Comparison of ENCODE assay signal across 33 mouse cellular contexts in genomic region chr12:113974271-113974670, GRCm38 (mm10).
"Had no signal": no experiment of that assay in that cellular context is flagged by ENCODE, and none has a peak within 500 bp of the region (broad histone marks: within the 10 kb centered on the region; RNA-seq: fewer than 3 reads in every experiment).

No protein-coding gene starts in this region.

- H3K9me3 ChIP-seq: intestine, embryonic 15.5 days; kidney, embryonic 15.5 days had no signal

- H3K4me3 ChIP-seq: heart, embryonic 10.5 days; heart, embryonic 12.5 days; heart, embryonic 13.5 days; hindbrain, embryonic 10.5 days; hindbrain, embryonic 12.5 days; hindbrain, embryonic 13.5 days; hindbrain, embryonic 15.5 days; intestine, embryonic 15.5 days; kidney, embryonic 15.5 days; layer of hippocampus, adult 2 months; left cerebral cortex, adult 2 months had no signal

- DNase-seq: heart, postnatal 10 days; heart, postnatal 36 days; heart, postnatal 4 days; kidney, adult 11 months; kidney, adult 18-20 months; kidney, adult 2 months; kidney, adult 8-10 months; kidney, adult 9 months; kidney, postnatal 10 days; kidney, postnatal 14 days; kidney, postnatal 36 days; kidney, postnatal 4 days; layer of hippocampus, adult 9-11 months; layer of hippocampus, postnatal 36 days had no signal

- H3K27ac ChIP-seq: heart, embryonic 10.5 days; heart, embryonic 13.5 days; hindbrain, embryonic 10.5 days; hindbrain, embryonic 12.5 days; hindbrain, embryonic 13.5 days; hindbrain, embryonic 14.5 days; hindbrain, embryonic 15.5 days; hindbrain, postnatal 0 days; intestine, embryonic 15.5 days; kidney, embryonic 15.5 days; kidney, postnatal 0 days; layer of hippocampus, adult 2 months; left cerebral cortex, adult 2 months had no signal

- H3K9ac ChIP-seq: heart, embryonic 12.5 days; heart, embryonic 13.5 days; hindbrain, embryonic 12.5 days; hindbrain, embryonic 13.5 days; hindbrain, embryonic 14.5 days; hindbrain, embryonic 15.5 days; intestine, embryonic 15.5 days; kidney, embryonic 15.5 days had no signal

- H3K4me1 ChIP-seq: heart, embryonic 10.5 days; heart, embryonic 12.5 days; heart, embryonic 13.5 days; hindbrain, embryonic 10.5 days; hindbrain, embryonic 12.5 days; hindbrain, embryonic 13.5 days; hindbrain, embryonic 15.5 days; intestine, embryonic 15.5 days; kidney, embryonic 15.5 days had no signal

- H3K36me3 ChIP-seq: heart, embryonic 10.5 days; heart, embryonic 12.5 days; heart, embryonic 13.5 days; hindbrain, embryonic 10.5 days; hindbrain, embryonic 12.5 days; hindbrain, embryonic 13.5 days; hindbrain, embryonic 15.5 days; intestine, embryonic 15.5 days; kidney, embryonic 15.5 days had no signal

- H3K27me3 ChIP-seq: heart, embryonic 12.5 days; heart, embryonic 13.5 days; hindbrain, embryonic 12.5 days; hindbrain, embryonic 13.5 days; hindbrain, embryonic 15.5 days; intestine, embryonic 15.5 days; kidney, embryonic 15.5 days had no signal

- H3K4me2 ChIP-seq: heart, embryonic 11.5 days; heart, embryonic 12.5 days; heart, embryonic 13.5 days; hindbrain, embryonic 12.5 days; hindbrain, embryonic 13.5 days; hindbrain, embryonic 14.5 days; hindbrain, embryonic 15.5 days; intestine, embryonic 15.5 days; kidney, embryonic 15.5 days had no signal

- ATAC-seq: hindbrain, embryonic 16.5 days; hindbrain, postnatal 0 days; inflammation-experienced regulatory T-cells, adult 6 months; intestine, embryonic 15.5 days; intestine, embryonic 16.5 days; intestine, postnatal 0 days had no signal
